In genomic region chr16:87691102-87691501, GRCm38 (mm10) we compare ENCODE assay signal across 25 mouse cellular contexts. TPM values are rescaled to one million over a fixed set of nuclear protein-coding genes. Genes with fewer than 3 reads are reported as not detected.
DNase-seq lines count a peak whose midpoint lies in the region; ATAC-seq and TF ChIP-seq lines count a peak whose summit lies in the region.
"Had no signal": no experiment of that assay in that cellular context is flagged by ENCODE, and none has a peak within 500 bp of the region (broad histone marks: within the 10 kb centered on the region; RNA-seq: fewer than 3 reads in every experiment).

No protein-coding gene starts in this region.

- no peaks in the 10 kb centered on the region for H3K9me3 ChIP-seq in intestine, postnatal 0 days (ENCODE audit: control insufficient read depth)
- H3K9me3 ChIP-seq in intestine, embryonic 16.5 days (ENCODE audit: control insufficient read depth, low read length) = no peaks in the 10 kb centered on the region
- H3K9me3 ChIP-seq: embryonic facial prominence, embryonic 12.5 days; embryonic facial prominence, embryonic 15.5 days; forebrain, embryonic 12.5 days; forebrain, embryonic 15.5 days; G1E; hindbrain, embryonic 12.5 days; hindbrain, embryonic 15.5 days had no signal

- H3K27me3 ChIP-seq in intestine, postnatal 0 days (replicated peaks; ENCODE audit: control insufficient read depth, insufficient read depth, low read length) = no peaks in the 10 kb centered on the region
- no peaks in the 10 kb centered on the region for H3K27me3 ChIP-seq in intestine, embryonic 16.5 days (replicated peaks; ENCODE audit: control insufficient read depth, insufficient read depth, low read length)
- H3K27me3 ChIP-seq: CH12.LX; embryonic facial prominence, embryonic 12.5 days; embryonic facial prominence, embryonic 15.5 days; forebrain, embryonic 12.5 days; forebrain, embryonic 15.5 days; hindbrain, embryonic 12.5 days; hindbrain, embryonic 15.5 days had no signal

- 87% methylated on average over 4 of the region's 4 CpGs for WGBS in intestine, postnatal 0 days
- 83% methylated on average over 4 of the region's 4 CpGs for WGBS in intestine, embryonic 16.5 days

- H3K9ac ChIP-seq in intestine, postnatal 0 days (ENCODE audit: low read depth, low read length) = no peak overlapping the region
- no peak overlapping the region for H3K9ac ChIP-seq in intestine, embryonic 16.5 days (ENCODE audit: low read depth, low read length)
- H3K9ac ChIP-seq: embryonic facial prominence, embryonic 12.5 days; embryonic facial prominence, embryonic 15.5 days; forebrain, embryonic 12.5 days; forebrain, embryonic 15.5 days; hindbrain, embryonic 12.5 days; hindbrain, embryonic 15.5 days had no signal

- H3K36me3 ChIP-seq in intestine, postnatal 0 days (ENCODE audit: control insufficient read depth, insufficient read depth) = no peaks in the 10 kb centered on the region
- H3K36me3 ChIP-seq in intestine, embryonic 16.5 days (ENCODE audit: control insufficient read depth, insufficient read depth, low read length) = no peaks in the 10 kb centered on the region
- H3K36me3 ChIP-seq: embryonic facial prominence, embryonic 12.5 days; embryonic facial prominence, embryonic 15.5 days; forebrain, embryonic 12.5 days; forebrain, embryonic 15.5 days; G1E; hindbrain, embryonic 12.5 days; hindbrain, embryonic 15.5 days had no signal

- H3K27ac ChIP-seq in intestine, postnatal 0 days (ENCODE audit: low read depth, low read length) = no peak overlapping the region
- H3K27ac ChIP-seq in intestine, embryonic 16.5 days (ENCODE audit: low read length) = no peak overlapping the region
- H3K27ac ChIP-seq: embryonic facial prominence, embryonic 12.5 days; embryonic facial prominence, embryonic 15.5 days; forebrain, embryonic 12.5 days; forebrain, embryonic 15.5 days; heart, adult 2 months; hindbrain, embryonic 12.5 days; hindbrain, embryonic 15.5 days had no signal

- H3K4me3 ChIP-seq in intestine, postnatal 0 days (ENCODE audit: low read depth, low read length) = no peak overlapping the region
- no peak overlapping the region for H3K4me3 ChIP-seq in intestine, embryonic 16.5 days (ENCODE audit: low read length)
- H3K4me3 ChIP-seq: embryonic facial prominence, embryonic 12.5 days; embryonic facial prominence, embryonic 15.5 days; erythroblast, embryonic 14.5 days; forebrain, embryonic 12.5 days; forebrain, embryonic 15.5 days; heart, adult 2 months; hindbrain, embryonic 12.5 days; hindbrain, embryonic 15.5 days had no signal

- peaks cover 7% of the 10 kb centered on the region for H3K4me1 ChIP-seq in intestine, postnatal 0 days (replicated peaks; ENCODE audit: control insufficient read depth, insufficient read depth, low read length)
- H3K4me1 ChIP-seq in intestine, embryonic 16.5 days (ENCODE audit: control insufficient read depth, insufficient read depth, low read length) = no peaks in the 10 kb centered on the region
- H3K4me1 ChIP-seq: embryonic facial prominence, embryonic 12.5 days; embryonic facial prominence, embryonic 15.5 days; forebrain, embryonic 15.5 days; hindbrain, embryonic 12.5 days; hindbrain, embryonic 15.5 days had no signal

- DNase-seq in ES-CJ7 (ENCODE audit: low read depth, low spot score) = peak; percentile 91
- DNase-seq in ZHBTc4 (ENCODE audit: low read depth, low spot score) = peak; percentile 93
- no peak for DNase-seq in MN1 (ENCODE audit: low spot score)
- DNase-seq: adrenal gland, postnatal 10 days; adrenal gland, postnatal 36 days; B cell, adult 2 months; cerebellum, adult 18-20 months; cerebellum, adult 9-11 months; cerebellum, postnatal 25 days; gastrocnemius, postnatal 25 days; heart, adult 2 months; kidney, adult 18-20 months had no signal

- H3K4me2 ChIP-seq in intestine, postnatal 0 days (replicated peaks; ENCODE audit: low read depth) = no peak overlapping the region
- H3K4me2 ChIP-seq in intestine, embryonic 16.5 days (ENCODE audit: low read depth, low read length) = no peak overlapping the region
- H3K4me2 ChIP-seq: embryonic facial prominence, embryonic 12.5 days; embryonic facial prominence, embryonic 15.5 days; forebrain, embryonic 12.5 days; forebrain, embryonic 15.5 days; heart, embryonic 11.5 days; hindbrain, embryonic 12.5 days; hindbrain, embryonic 15.5 days had no signal

- no peak for TF ChIP-seq CTCF in intestine, postnatal 0 days (IDR thresholded peaks at IDR 0.05; ENCODE audit: low read depth)

- ATAC-seq in intestine, postnatal 0 days = 0 out of 2 replicates have a peak, but pooled peaks have one; percentile 1
- no peak for ATAC-seq in intestine, embryonic 16.5 days
- ATAC-seq in erythroblast, adult 5-6 weeks (replicated peaks; ENCODE audit: low FRiP score, poor library complexity, severe bottlenecking) = no peak
- ATAC-seq: forebrain, embryonic 15.5 days had no signal

RNA-seq across cellular contexts. Expression of gene Bach1, which starts 7.6 kb away (rescaled TPM):
- polyA plus RNA-seq in intestine, postnatal 0 days (2015; fragmentation: Nextera tagmentation; extraction: Ambion mirVana) = 21.3 and 22.8 TPM in 2 replicates
- 16.6 and 18.2 TPM in 2 replicates for polyA plus RNA-seq in intestine, embryonic 16.5 days (2015; fragmentation: Nextera tagmentation; extraction: Ambion mirVana)
- total RNA-seq in erythroblast, adult 5-6 weeks (2015; ENCODE audit: low replicate concordance) = 25.7 and 53.4 TPM in 2 replicates
- total RNA-seq in erythroblast, adult 5-6 weeks (2017; ENCODE audit: low replicate concordance) = 57.3 and 58.4 TPM in 2 replicates
